Mouse (Mus musculus): ENCODE data around the gene Chtop.
A peak's percentile ranks its signal among the peaks of the same experiment; 100 is the strongest.

The Chtop gene

GRCm38 (mm10) chr3:90462579-90462978, 46.7 kb downstream of the Chtop start:
- DNase-seq: peak; percentile 22

GRCm38 (mm10) chr3:90461935-90462334, 47.4 kb downstream of the Chtop start:
- no peak for DNase-seq

GRCm38 (mm10) chr3:90460315-90460714, 49.0 kb downstream of the Chtop start:
- DNase-seq: no peak

- no peak for DNase-seq
These were observed 49.6 kb downstream of the Chtop start for GRCm38 (mm10) chr3:90459727-90460126.

GRCm38 (mm10) chr3:90454931-90455330, 54.4 kb downstream of the Chtop start:
- DNase-seq: no peak

GRCm38 (mm10) chr3:90451396-90452095, 57.8 kb downstream of the Chtop start:
- DNase-seq: no peak

GRCm38 (mm10) chr3:90450874-90451273, 58.4 kb downstream of the Chtop start:
- DNase-seq: no peak
